Comparison of ENCODE assay signal across 14 mouse cellular contexts in genomic region chr16:73368607-73369233, GRCm38 (mm10).
DNase-seq lines count a peak whose midpoint lies in the region; ATAC-seq lines count a peak whose summit lies in the region.
"Had no signal": no experiment of that assay in that cellular context is flagged by ENCODE, and none has a peak within 500 bp of the region (broad histone marks: within the 10 kb centered on the region; RNA-seq: fewer than 3 reads in every experiment).

No protein-coding gene starts in this region.

- no peak overlapping the region for H3K9ac ChIP-seq in hindbrain, embryonic 11.5 days (ENCODE audit: low read depth, low read length)
- H3K9ac ChIP-seq in hindbrain, embryonic 12.5 days = no peak overlapping the region
- 0 out of 2 replicates have a peak overlapping the region, but pooled peaks have one; percentile 1 for H3K9ac ChIP-seq in forebrain, embryonic 16.5 days (replicated peaks; ENCODE audit: low read depth, low read length)
- H3K9ac ChIP-seq in midbrain, embryonic 13.5 days (replicated peaks) = no peak overlapping the region; the same call in 1 of the 2 replicates
- H3K9ac ChIP-seq in heart, embryonic 12.5 days = no peak overlapping the region
- H3K9ac ChIP-seq: liver, embryonic 15.5 days had no signal

- H3K4me3 ChIP-seq in hindbrain, embryonic 11.5 days (ENCODE audit: low read depth, low read length) = no peak overlapping the region
- H3K4me3 ChIP-seq in hindbrain, embryonic 12.5 days = no peak overlapping the region
- H3K4me3 ChIP-seq in forebrain, embryonic 16.5 days (replicated peaks; ENCODE audit: low read length) = no peak overlapping the region
- no peak overlapping the region for H3K4me3 ChIP-seq in midbrain, embryonic 13.5 days (replicated peaks)
- no peak overlapping the region for H3K4me3 ChIP-seq in heart, embryonic 12.5 days
- H3K4me3 ChIP-seq: left cerebral cortex, adult 2 months; liver, embryonic 15.5 days had no signal

- WGBS in hindbrain, embryonic 11.5 days = 46% methylated on average over 10 of the region's 10 CpGs
- WGBS in hindbrain, embryonic 12.5 days = 41% methylated on average over 10 of the region's 10 CpGs
- WGBS in forebrain, embryonic 16.5 days = 24% methylated on average over 10 of the region's 10 CpGs
- WGBS in midbrain, embryonic 13.5 days = 28% methylated on average over 10 of the region's 10 CpGs
- WGBS in heart, embryonic 12.5 days = 64% methylated on average over 10 of the region's 10 CpGs

- H3K36me3 ChIP-seq in hindbrain, embryonic 11.5 days (ENCODE audit: control insufficient read depth, insufficient read depth, low read length) = no peaks in the 10 kb centered on the region
- no peaks in the 10 kb centered on the region for H3K36me3 ChIP-seq in hindbrain, embryonic 12.5 days
- H3K36me3 ChIP-seq in forebrain, embryonic 16.5 days (ENCODE audit: control insufficient read depth, insufficient read depth) = no peaks in the 10 kb centered on the region
- H3K36me3 ChIP-seq in midbrain, embryonic 13.5 days = no peaks in the 10 kb centered on the region
- H3K36me3 ChIP-seq in heart, embryonic 12.5 days = no peaks in the 10 kb centered on the region
- H3K36me3 ChIP-seq: liver, embryonic 15.5 days had no signal

- intact Hi-C loops in heart, postnatal 14 days (cut with DNase I) = loop anchor here (10.0 kb wide), 1 partner anchor 116 kb away; no protein-coding TSS in a partner anchor

- DNase-seq in hindbrain, embryonic 11.5 days (ENCODE audit: low spot score) = peak; percentile 34
- peak; percentile 2 for DNase-seq in brain, adult 2 months (ENCODE audit: low read depth, low spot score)
- no peak for DNase-seq in adrenal gland, postnatal 25 days
- no peak for DNase-seq in heart, postnatal 14 days
- DNase-seq: cerebellum, adult 9-11 months; gastrocnemius, postnatal 25 days; kidney, adult 2 months; thymus, postnatal 36 days had no signal

- no peaks in the 10 kb centered on the region for H3K27me3 ChIP-seq in hindbrain, embryonic 11.5 days (ENCODE audit: control insufficient read depth, insufficient read depth, low read length)
- no peaks in the 10 kb centered on the region for H3K27me3 ChIP-seq in hindbrain, embryonic 12.5 days
- no peaks in the 10 kb centered on the region for H3K27me3 ChIP-seq in forebrain, embryonic 16.5 days (replicated peaks; ENCODE audit: control insufficient read depth, insufficient read depth, low read length)
- H3K27me3 ChIP-seq in midbrain, embryonic 13.5 days = no peaks in the 10 kb centered on the region
- no peaks in the 10 kb centered on the region for H3K27me3 ChIP-seq in heart, embryonic 12.5 days (replicated peaks)
- H3K27me3 ChIP-seq: liver, embryonic 15.5 days had no signal

- H3K4me1 ChIP-seq in hindbrain, embryonic 11.5 days (replicated peaks; ENCODE audit: control insufficient read depth, insufficient read depth, low read length) = no peaks in the 10 kb centered on the region
- H3K4me1 ChIP-seq in hindbrain, embryonic 12.5 days = peaks cover 7% of the 10 kb centered on the region
- peaks cover 7% of the 10 kb centered on the region for H3K4me1 ChIP-seq in forebrain, embryonic 16.5 days (replicated peaks; ENCODE audit: control insufficient read depth, insufficient read depth, low read length)
- peaks cover 12% of the 10 kb centered on the region for H3K4me1 ChIP-seq in midbrain, embryonic 13.5 days (replicated peaks)
- H3K4me1 ChIP-seq in heart, embryonic 12.5 days (replicated peaks) = no peaks in the 10 kb centered on the region
- H3K4me1 ChIP-seq: liver, embryonic 15.5 days had no signal

- H3K4me2 ChIP-seq in hindbrain, embryonic 11.5 days (replicated peaks; ENCODE audit: low read depth, low read length) = no peak overlapping the region
- no peak overlapping the region for H3K4me2 ChIP-seq in hindbrain, embryonic 12.5 days (replicated peaks)
- peak overlapping the region; percentile 16; the same call in 1 of the 2 replicates for H3K4me2 ChIP-seq in forebrain, embryonic 16.5 days (ENCODE audit: low read length)
- H3K4me2 ChIP-seq in midbrain, embryonic 13.5 days (replicated peaks) = no peak overlapping the region
- H3K4me2 ChIP-seq in heart, embryonic 12.5 days = no peak overlapping the region
- H3K4me2 ChIP-seq: liver, embryonic 15.5 days had no signal

- no peaks in the 10 kb centered on the region for H3K9me3 ChIP-seq in hindbrain, embryonic 11.5 days (ENCODE audit: control insufficient read depth, low read length)
- no peaks in the 10 kb centered on the region for H3K9me3 ChIP-seq in hindbrain, embryonic 12.5 days (replicated peaks)
- H3K9me3 ChIP-seq in forebrain, embryonic 16.5 days (ENCODE audit: control insufficient read depth, low read length) = no peaks in the 10 kb centered on the region
- 0 out of 2 replicates have a peak, but pooled peaks cover 4% of the 10 kb centered on the region for H3K9me3 ChIP-seq in midbrain, embryonic 13.5 days
- H3K9me3 ChIP-seq in heart, embryonic 12.5 days (replicated peaks) = no peaks in the 10 kb centered on the region
- H3K9me3 ChIP-seq: liver, embryonic 15.5 days had no signal

- H3K27ac ChIP-seq in hindbrain, embryonic 11.5 days (ENCODE audit: low read depth, low read length) = no peak overlapping the region
- H3K27ac ChIP-seq in hindbrain, embryonic 12.5 days = no peak overlapping the region
- H3K27ac ChIP-seq in forebrain, embryonic 16.5 days (ENCODE audit: low read length) = peak overlapping the region; percentile 54
- no peak overlapping the region for H3K27ac ChIP-seq in midbrain, embryonic 13.5 days
- H3K27ac ChIP-seq in heart, embryonic 12.5 days (ENCODE audit: poor library complexity, severe bottlenecking) = no peak overlapping the region
- H3K27ac ChIP-seq: left cerebral cortex, adult 2 months; liver, embryonic 15.5 days had no signal

- peak; percentile 30; the same call in 1 of the 2 replicates for ATAC-seq in hindbrain, embryonic 11.5 days (ENCODE audit: low FRiP score)
- no peak for ATAC-seq in hindbrain, embryonic 12.5 days (ENCODE audit: low FRiP score)
- ATAC-seq in forebrain, embryonic 16.5 days = peak; percentile 85
- ATAC-seq in midbrain, embryonic 13.5 days = 0 out of 2 replicates have a peak, but pooled peaks have one; percentile 45
- no peak for ATAC-seq in heart, embryonic 12.5 days (ENCODE audit: insufficient number of reproducible peaks, low FRiP score)

Comparison
In these comparisons a context has a peak if more than half of its experiments do, and no peak if none do; other contexts are left out.
1. ATAC-seq: peak in hindbrain, embryonic 11.5 days (single experiment), forebrain, embryonic 16.5 days (single experiment) and midbrain, embryonic 13.5 days (single experiment); none in hindbrain, embryonic 12.5 days (single experiment) and heart, embryonic 12.5 days (single experiment).
2. DNase-seq: peak in hindbrain, embryonic 11.5 days (single experiment) and brain, adult 2 months (single experiment); none in adrenal gland, postnatal 25 days (single experiment) and heart, postnatal 14 days (0 of 2).